Mouse (Mus musculus) granulocyte monocyte progenitor cell, adult 5-6 weeks (primary cell): ENCODE results near the gene Pnpla3. TPM values are rescaled to one million over a fixed set of nuclear protein-coding genes. Genes with fewer than 3 reads are reported as not detected.
"Not testable (repeated sequence)": the region's sequence is repeated elsewhere in the genome, so short reads cannot be mapped to it uniquely, and the experiment has no call there.

ENCODE experiments used
- ATAC-seq: replicated peaks from 2 replicates; pipeline ENCODE4 v1.8.0; 2016; ENCODE audit warnings: mild to moderate bottlenecking, moderate TSS enrichment, inconsistent platforms; ENCODE audit not compliant: poor library complexity, severe bottlenecking
- total RNA-seq, 2 experiments: library from RNA; stranded (forward) in 1 of 2; stranded (reverse) in 1 of 2; fragments of 200-712, 200-1000 nt in 1 of 2; fragments of >200 nt in 1 of 2; fragmentation: Nextera tagmentation in 1 of 2; gene quantifications; 2 replicates each; pipeline ENCODE4 v1.2.3; 2014 to 2017

The Pnpla3 gene
- total RNA-seq (2014; fragmentation: Nextera tagmentation) = not detected in 2 replicates
- total RNA-seq (2017) = not detected in 2 replicates

DNA sequence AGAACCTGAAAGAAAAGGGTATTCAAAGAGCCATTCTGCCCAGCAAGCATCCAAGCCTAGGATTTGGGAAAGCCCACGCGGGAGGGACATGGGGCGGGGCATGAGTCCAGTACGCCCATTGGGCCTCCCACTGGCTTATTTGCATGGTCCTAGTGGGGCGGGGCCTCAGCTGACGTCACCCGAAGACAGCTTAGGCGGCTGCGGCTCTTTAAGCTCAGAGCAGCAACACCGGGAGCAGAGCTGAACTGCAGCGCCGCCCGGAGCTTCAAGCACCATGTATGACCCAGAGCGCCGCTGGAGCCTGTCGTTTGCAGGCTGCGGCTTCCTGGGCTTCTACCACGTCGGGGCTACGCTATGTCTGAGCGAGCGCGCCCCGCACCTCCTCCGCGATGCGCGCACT lies at the start of gene Pnpla3:
Pnpla3 (plus strand) TSS at position 238 of the 400 bp plus-strand sequence.
- ATAC-seq = peak; percentile 98

DNA sequence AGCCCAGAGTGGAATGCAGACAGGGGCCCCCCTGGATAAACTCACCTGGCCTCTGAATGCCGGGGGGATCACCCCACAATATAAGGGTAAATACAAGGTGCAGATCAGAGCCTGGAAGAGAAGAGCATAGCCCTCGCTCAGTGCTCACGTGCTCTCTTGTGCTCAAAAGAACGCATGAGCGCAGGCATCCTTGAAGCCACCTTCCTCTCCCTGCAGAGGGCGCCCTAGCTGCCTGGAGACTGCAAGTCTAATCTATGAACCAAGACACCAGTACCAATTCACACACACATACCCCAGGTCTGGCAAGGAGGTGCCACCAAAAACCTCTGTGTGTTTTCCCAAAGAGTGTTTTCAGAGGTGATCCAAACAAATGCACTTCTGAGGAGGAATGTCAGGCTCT lies 47.0 kb upstream of the Pnpla3 start:
- no peak; the same call in 1 of the 2 replicates for ATAC-seq

DNA sequence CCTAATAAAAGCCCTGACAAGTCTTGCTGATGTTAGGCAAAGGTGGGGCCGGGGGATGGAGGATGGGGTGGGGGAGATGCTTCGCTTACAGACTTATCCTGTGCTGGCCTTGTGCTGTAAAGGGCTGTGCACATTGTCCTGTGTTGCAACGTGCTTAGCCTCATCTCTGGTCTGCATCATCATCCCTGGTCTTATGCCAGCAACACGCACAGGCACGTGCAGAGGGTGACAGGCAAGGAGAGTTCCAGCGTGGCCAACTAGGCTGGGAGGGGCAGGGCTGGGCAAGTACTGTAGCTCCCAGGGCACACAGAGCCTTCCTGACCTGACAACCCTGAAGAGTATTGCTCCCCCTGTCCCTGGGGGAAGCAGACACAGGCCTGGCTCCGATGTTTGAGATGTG lies 46.6 kb upstream of the Pnpla3 start:
- 0 out of 2 replicates have a peak, but pooled peaks have one; percentile 37 for ATAC-seq

DNA sequence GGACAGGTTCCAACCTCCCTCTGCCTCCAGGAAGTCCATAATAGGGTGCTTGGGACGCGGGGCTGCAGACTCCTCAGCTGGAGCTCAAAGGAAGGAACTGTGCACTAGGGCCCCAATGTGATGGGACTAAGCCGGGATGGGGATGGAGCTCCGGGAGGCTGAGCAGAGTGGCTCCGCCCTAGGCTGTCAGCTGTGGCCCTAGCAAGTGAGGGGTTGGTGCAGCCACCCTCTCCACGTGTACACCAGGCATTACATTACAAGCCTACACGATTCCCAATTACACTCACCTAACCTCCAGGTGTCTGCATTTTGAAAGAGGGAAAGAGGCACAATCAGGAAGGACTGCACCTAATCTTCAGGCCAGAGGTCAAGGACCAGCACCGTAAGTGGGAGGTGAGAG lies 44.6 kb upstream of the Pnpla3 start, which contains the start of gene Pnpla5:
Pnpla5 (minus strand) TSS at position 101 of the 400 bp plus-strand sequence.
- no peak for ATAC-seq

DNA sequence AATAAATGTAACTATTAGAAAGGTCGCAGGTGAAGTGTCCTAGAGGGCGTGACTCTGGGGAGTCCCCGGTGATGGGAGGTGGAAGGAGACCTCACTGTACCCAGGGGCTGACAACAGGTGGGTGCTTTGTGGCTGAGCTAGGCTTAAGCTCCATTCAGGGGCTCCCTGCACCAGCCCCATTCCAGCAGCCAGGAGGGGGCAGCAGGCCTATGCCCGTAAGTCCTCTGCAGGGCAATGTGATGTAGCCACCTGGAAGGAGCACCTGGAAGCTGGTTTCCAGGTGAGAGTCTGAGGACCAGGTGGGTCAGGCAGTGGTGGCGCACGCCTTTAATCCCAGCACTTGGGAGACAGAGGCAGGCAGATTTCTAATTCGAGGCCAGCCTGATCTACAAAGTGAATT lies 43.6 kb upstream of the Pnpla3 start:
- no peak for ATAC-seq

DNA sequence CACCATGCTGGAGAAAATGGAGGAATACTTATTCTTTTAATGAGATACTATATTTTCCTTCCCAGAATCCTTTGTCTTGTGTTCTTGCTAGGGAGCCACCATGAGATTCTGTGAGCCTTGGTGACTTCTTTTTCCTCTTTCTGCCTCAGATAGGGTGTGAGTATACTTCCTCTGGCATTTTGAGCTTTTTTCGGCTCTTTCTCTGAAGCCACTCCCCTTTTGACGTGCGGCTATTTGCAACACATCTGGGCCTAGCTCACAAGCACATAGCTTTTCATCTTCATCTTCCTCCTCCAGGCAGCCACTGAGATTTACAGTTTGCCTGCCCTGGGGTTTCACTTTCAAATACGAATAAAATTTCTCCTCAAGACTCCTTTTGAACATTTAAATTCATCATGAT lies 41.2 kb upstream of the Pnpla3 start:
- ATAC-seq = peak; percentile 60

DNA sequence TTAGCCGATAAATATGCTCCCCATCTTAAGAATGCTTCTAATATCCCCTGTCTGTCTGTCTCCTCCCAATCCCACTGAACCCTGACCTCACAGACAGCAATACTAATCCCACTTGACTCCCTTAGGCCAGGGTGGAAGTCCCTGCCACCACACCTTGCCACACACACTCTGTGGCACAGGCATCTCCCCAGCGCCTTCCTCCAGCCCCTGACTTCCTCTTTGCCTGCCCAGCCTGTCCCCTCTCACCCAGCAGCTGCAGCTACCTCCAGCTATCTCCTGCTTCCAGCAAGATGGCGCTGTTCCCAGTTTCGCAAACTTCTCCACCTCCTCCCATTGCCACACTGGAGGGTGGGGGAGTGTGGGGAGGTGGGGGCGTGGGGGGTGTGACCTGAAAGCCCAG lies 40.8 kb upstream of the Pnpla3 start:
- peak; percentile 98 for ATAC-seq

DNA sequence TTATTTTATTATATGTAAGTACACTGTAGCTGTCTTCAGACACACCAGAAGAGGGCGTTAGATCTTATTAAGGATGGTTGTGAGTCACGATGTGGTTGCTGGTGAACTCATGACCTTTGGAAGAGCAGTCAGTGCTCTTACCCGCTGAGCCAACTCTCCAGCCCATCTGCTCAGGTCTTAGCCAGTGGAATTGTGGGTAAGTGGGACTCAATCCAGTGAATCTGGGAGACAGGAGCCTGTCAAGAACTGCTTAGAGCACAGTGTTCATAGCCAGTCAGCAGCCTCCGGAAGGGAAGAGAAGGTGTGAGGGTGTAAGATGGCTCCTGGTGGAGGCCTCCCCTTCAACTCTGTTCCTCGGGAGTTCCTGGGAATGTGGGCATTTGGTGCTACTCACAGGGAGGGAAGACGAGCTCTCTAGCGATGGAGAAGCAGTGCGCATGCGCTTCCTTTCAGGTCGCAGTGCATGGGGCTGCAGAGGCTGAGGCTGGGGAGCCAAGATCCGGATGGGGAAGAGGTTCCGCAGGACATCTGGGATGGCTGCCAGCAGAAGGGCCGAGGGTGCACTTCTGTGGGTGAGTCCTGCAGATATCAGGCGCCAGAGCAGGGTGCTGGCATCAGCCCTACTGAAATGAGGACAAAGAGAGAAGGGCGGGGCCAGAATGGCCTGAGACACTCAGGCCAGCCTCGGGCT lies 36.4 kb upstream of the Pnpla3 start:
- no peak for ATAC-seq

DNA sequence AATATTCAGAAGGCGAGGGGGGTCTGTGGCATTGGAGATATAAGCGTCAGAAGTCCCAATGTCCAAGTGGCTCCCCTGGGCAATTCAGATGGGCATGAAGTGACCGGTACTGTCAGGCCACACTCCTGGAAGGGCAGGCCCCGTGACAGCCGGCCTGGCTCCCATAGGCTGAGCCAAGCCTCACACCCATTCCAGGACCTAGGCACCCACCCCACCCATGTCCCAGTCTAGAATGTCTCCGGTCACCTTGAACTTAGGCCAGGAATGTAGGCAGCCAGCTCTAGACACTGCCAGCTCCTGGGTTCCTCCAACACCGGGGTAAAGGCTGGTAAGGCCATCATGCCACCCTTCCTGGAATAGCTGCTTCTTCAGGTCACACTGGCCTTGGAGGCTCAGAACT lies 35.7 kb upstream of the Pnpla3 start:
- ATAC-seq = no peak

DNA sequence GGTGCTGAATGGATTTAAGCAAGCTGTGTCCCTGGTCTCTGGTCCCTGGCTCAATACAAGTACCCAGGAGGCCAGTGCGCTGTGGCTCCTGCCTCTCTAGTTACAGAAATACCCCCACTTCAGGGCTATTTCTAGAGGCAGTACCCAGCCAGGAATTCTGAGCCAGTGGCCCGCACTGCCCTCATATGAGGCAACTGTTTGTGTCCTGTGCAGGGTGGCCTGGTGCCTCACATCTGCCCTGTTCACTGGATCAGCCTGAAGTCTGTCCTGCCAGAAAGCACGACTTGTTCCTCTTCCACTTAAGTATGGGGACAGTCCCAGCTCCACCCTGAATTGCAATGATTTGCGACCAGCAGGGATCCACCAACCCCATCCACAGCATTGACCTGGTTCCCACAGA lies 34.2 kb upstream of the Pnpla3 start:
- ATAC-seq = no peak

DNA sequence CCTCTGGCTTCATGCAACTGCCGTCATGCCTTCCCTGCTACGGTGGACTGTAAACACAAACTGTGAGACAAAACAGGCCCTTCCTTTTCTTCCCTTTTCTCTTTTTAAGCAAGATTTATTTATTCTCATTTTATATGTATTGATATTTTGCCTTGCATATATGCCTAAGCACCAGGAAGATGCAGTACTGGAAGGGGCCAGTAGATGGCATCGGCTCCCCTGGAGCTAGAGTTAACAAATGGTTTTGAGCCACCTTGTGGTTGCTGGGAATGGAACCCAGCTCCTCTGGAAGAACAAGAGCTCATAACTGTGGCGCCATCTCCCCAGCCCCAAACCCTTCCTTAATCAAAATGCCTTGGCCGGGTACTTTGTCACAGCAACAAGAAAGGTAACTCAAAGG lies 32.2 kb upstream of the Pnpla3 start:
- peak; percentile 47 for ATAC-seq

DNA sequence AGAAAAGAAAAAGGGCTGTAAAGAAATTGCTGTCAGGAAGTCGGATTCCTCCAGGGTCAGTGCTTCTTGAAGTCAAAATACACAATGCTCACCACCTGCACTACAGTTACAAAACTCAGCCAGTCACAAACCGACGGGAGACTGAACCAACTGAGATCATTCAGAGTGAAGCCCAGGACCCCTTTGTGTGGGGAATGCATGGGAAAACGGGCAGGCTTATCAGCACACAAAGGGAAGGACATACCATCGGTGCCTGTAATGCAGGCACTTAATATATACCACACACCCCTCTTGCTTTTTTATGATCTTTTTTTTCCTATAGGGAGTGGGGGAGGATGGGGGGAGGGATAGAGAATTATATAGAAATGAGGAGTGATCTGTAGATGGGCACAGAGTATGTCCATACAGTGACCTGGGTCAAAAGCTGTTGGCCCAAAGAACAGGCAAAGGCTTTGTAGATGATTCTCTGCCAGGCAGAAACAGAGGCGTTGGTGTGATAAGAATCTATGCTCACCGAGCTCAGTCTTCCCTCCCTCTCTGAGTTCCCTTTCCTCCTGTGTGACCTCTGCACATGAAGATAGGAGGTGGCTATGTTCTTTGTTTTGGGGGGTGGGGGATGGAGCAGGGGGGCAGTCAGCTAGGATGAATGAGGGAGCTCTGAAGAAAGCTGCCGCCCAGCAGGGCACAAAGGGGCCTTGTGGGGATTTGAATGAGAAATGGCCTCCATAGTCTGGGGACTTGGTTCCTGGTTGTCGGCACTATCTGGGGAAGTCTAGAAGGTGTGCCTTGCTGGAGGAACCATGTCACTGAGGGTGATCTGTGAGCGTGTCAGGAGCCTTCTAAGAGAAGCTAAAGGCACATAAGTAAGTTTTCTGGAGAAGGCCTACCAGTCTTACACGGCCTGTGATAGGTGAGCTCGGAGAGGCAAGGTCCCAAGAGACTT lies 30.9 kb upstream of the Pnpla3 start:
- no peak for ATAC-seq

DNA sequence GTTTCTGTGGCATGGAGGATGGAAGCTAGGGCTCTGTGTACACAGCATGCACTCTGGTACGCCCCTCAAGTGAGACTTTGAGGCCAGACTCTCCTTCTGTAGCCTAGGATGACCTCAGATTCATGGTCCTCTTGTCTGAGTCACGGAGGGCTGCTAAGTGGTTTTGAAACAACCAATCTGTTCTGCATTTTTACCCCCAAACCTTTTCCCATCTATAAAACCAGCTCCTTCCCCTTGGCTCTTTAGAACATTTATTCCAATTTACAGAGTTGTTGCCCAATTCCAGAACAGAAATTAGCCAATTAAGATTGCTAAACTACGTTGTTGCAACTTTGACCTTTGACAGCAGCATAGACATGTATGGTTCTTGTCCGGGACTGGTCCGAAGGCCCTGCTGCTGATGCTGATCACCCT lies 28.0 kb upstream of the Pnpla3 start:
- ATAC-seq = peak; percentile 74

DNA sequence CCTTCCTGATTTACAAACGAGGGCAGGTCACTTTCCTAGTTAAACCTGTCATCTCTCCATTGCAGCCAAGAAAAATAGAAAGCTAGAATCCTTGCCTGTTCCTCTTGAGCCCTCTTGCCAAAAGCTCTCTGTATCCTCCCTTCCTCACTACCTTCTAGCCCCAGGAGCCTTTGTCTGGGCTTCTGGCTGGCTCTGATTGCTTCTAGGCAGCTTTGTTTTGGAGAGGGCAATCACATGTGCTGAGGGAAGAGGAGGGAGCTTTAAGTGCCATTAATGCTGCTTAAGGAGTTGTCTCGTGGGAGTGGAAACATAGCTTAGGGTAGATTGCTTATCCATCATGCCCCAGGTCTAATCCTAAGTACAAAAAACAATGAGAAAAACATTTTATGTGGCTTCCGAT lies 27.5 kb upstream of the Pnpla3 start:
- ATAC-seq = no peak

DNA sequence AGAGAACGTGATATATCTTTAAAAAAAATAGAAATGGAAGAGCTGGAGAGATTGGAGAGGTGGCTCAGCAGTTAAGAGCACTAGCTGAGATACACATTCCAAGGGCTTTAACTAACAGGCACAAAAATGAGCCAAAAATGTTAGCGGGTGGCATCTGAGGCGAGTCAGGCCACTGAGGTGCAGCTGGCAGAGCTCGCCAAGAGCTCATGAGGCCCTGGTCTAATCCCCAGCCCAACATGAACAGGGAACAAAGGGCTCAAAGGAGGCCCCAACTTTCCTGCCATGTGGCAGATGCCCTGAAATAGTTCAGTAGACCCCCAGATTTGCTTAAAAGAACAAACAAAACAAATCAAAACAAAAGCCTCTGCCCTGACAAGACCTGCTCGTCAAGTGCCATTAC lies 26.7 kb upstream of the Pnpla3 start:
- no peak for ATAC-seq

DNA sequence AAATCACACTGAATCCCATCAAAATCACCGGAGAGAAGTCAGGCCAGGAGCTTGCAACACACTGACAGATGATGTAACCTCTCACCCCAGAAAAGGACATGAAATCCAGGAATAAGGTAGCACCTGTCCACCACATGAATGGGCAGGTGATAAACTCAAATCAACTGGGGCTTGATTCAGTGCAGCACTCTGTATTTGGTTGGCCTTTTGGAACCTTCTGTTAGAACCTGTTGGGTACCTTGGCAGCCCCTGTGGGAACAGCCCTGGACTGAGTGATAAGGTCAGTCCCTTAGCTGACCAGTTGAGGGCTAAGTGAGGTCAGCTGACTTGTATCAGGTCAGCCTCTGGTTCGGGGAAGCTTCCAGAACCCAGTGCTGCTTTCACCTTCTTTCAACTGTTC lies 11.5 kb upstream of the Pnpla3 start:
- ATAC-seq = no peak

DNA sequence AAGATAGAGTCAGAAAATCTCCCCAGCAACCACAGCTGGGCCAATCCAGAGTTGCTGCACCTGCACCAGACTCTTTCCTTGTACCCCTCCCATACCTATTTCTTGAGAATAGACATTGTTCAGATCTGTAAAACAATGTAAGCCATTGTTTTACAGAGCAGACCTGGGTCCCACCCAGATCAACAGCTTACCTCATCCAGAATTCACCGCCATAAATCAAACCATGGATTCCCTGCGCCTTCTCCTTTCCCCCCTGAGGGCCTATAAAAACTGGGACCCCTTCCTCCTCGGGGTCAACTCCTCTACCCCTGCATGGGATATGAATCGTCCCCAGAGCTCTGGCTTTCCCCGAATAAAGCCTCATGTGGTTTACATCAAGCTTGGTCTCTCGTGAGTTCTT lies 10.1 kb upstream of the Pnpla3 start:
- not testable (repeated sequence) for ATAC-seq

DNA sequence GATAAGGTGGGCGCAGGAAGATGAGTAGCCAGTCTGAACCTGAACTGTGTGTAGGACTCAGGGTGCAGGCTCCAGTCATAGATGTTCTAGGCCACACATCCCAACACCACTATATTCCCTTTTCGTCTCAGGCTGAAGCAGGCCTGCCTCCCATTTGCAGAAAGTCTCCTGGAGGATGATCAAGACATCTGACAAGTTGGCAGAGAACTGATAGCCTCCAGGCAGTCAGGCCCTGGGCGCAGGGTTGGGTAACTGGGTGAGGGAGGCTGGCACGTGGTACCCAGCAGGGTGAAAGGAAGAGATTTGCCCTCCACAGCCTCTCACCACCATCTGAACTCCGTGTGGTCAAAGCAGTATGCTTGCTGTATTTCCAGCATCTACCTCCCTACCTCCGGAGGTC lies 5.8 kb upstream of the Pnpla3 start:
- no peak for ATAC-seq

DNA sequence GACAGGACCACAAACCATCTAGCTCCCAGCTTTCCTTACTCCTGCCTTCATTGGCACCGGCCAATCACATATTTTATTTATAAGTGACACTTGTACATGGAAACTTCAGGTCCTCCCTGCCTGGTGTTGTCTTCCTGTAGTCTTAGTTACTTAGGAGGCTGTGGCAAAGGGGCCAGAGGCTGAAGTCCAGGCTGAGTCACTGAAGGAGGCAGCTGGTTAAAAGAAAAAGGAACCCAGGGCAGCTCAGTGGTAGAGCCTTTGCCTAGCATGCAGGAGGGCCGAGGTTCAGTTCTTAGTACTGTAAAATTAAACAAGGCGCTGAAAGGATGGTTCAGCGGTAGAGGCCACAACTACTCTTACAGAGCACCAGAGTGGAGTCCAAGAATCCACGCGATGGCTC lies 819 bp upstream of the Pnpla3 start:
- no peak for ATAC-seq

DNA sequence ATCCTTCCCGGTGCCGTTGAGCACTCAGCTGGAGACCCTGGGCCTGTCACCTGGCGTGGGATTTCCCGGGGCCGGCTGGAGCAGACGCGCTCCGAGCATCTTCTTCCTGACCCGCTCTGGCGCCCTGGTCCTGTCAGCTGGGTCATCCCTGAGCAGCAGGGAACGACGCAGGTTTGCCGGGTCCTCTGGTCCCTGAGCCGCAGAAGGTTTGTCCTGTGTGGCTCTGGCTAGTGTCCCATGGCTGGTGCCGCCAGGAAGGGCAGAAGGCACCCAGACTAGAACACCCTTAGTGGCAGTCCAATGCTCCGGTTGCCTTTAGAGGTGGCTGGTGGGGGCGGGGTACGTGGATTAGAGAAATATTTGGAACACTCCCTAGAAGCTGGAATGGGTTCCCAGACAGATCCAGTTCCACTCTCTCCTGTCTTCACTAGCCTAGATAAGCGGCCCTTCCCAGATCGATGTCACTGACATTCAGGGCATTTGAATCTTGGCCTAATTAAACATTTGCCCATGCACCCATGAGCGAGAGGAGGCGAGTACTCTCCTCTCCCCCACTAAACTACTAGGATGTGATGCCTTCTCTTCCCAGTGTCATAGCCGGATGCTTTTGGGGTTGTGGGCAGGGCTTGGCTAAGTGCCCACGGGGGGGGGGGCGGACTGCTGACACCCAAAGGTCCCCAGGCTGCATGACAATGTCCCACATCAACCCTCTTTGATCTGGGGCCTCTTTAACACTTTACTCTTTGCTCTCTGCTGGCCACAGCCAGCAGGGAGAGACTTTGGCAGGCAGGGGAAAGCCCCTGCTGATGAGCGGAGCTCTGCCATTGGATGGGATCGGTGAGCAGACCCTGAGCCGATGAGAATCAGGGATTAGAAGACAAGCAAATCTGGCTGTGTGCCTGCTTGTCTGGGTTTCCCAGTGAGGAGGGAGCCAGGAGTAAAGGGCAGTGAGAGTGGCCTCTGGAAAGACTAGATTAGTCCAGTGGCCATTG lies 829 bp downstream of the Pnpla3 start:
- no peak for ATAC-seq
